Comparison of ENCODE assay signal across 13 mouse cellular contexts in genomic region chr11:4436631-4437030, GRCm38 (mm10). TPM values are rescaled to one million over a fixed set of nuclear protein-coding genes. Genes with fewer than 3 reads are reported as not detected.
DNase-seq lines count a peak whose midpoint lies in the region; ATAC-seq and TF ChIP-seq lines count a peak whose summit lies in the region.
"Had no signal": no experiment of that assay in that cellular context is flagged by ENCODE, and none has a peak within 500 bp of the region (broad histone marks: within the 10 kb centered on the region; RNA-seq: fewer than 3 reads in every experiment).

No protein-coding gene starts in this region.

- H3K4me1 ChIP-seq in heart, adult 2 months (ENCODE audit: control insufficient read depth, insufficient read depth, low read length), result no peaks in the 10 kb centered on the region
- H3K4me1 ChIP-seq in liver, adult 2 months (ENCODE audit: control insufficient read depth, insufficient read depth, low read length), result no peaks in the 10 kb centered on the region
- H3K4me1 ChIP-seq in liver, embryonic 12.5 days, result peaks cover 7% of the 10 kb centered on the region
- H3K4me1 ChIP-seq in CH12.LX (ENCODE audit: control insufficient read depth in 1 of 2, insufficient read depth in 2 of 2), result peaks cover 7 to 24% of the 10 kb centered on the region in 2 experiments; a peak in 3 of 4 replicates

- H3K79me2 ChIP-seq in heart, adult 2 months (replicated peaks; ENCODE audit: control insufficient read depth, insufficient read depth, low read length), result no peaks in the 10 kb centered on the region
- H3K79me2 ChIP-seq in liver, adult 2 months (ENCODE audit: control insufficient read depth, insufficient read depth, low read length), result no peaks in the 10 kb centered on the region
- no peaks in the 10 kb centered on the region for H3K79me2 ChIP-seq in CH12.LX (replicated peaks; ENCODE audit: control insufficient read depth, extremely low read depth, insufficient read depth, poor library complexity, severe bottlenecking)

- no peaks in the 10 kb centered on the region for H3K9me3 ChIP-seq in liver, embryonic 12.5 days (replicated peaks)
- H3K9me3 ChIP-seq in CH12.LX (replicated peaks; ENCODE audit: low read length), result no peaks in the 10 kb centered on the region
- H3K9me3 ChIP-seq: heart, embryonic 13.5 days; liver, embryonic 13.5 days had no signal

- 73% methylated on average over 3 of the region's 3 CpGs for WGBS in heart, adult 2 months
- 80% methylated on average over 3 of the region's 3 CpGs for WGBS in liver, adult 2 months
- 77% methylated on average over 3 of the region's 3 CpGs for WGBS in liver, embryonic 12.5 days (ENCODE audit: insufficient replicate concordance)

- in situ Hi-C loops in CH12.LX (cut with MboI; ENCODE audit: low pct_ligation_motif_present, low pct_unique_long_range_greater_than_20kb, low sequenced_read_pairs), result loop anchor here (25.0 kb wide), 1 partner anchor 401 kb away; the partner anchor contains the start of gene Nf2

- no peak overlapping the region for H3K9ac ChIP-seq in heart, adult 2 months (ENCODE audit: low read depth, low read length)
- no peak overlapping the region for H3K9ac ChIP-seq in liver, adult 2 months (ENCODE audit: low read depth, low read length)
- no peak overlapping the region for H3K9ac ChIP-seq in liver, embryonic 12.5 days
- no peak overlapping the region for H3K9ac ChIP-seq in CH12.LX (ENCODE audit: insufficient read depth, low read depth)
- H3K9ac ChIP-seq: heart, embryonic 13.5 days; liver, embryonic 13.5 days had no signal

- DNase-seq in heart, adult 2 months, result no peak
- DNase-seq in heart, postnatal 4 days, result no peak
- DNase-seq in liver, adult 2 months (ENCODE audit: extremely low read depth, low read depth, low spot score), result peak; percentile 57
- DNase-seq in CH12.LX (ENCODE audit: extremely low read depth), result peak; percentile 57
- peak; percentile 40 for DNase-seq in lung, postnatal 36 days
- DNase-seq in frontal cortex, postnatal 14 days (ENCODE audit: low spot score in 2 of 2), result no peak
- DNase-seq in ovary, adult 18-20 months (ENCODE audit: low spot score), result no peak
- DNase-seq: adrenal gland, postnatal 25 days; liver, embryonic 13.5 days; thymus, postnatal 25 days had no signal

- intact Hi-C loops in heart, adult 2 months (cut with DNase I), result loop anchor here (1.0 to 10.0 kb wide), 3 partner anchors 336 to 431 kb away; no protein-coding TSS in a partner anchor

- TF ChIP-seq EP300 in heart, adult 2 months (IDR thresholded peaks at IDR 0.05; ENCODE audit: insufficient read depth, low read depth, low read length), result no peak
- no peak for TF ChIP-seq EP300 in CH12.LX (IDR thresholded peaks at IDR 0.05; ENCODE audit: low read length)

- H3K36me3 ChIP-seq in heart, adult 2 months (ENCODE audit: control insufficient read depth, insufficient read depth, low read length), result no peaks in the 10 kb centered on the region
- H3K36me3 ChIP-seq in liver, adult 2 months (ENCODE audit: control insufficient read depth, insufficient read depth, low read length), result no peaks in the 10 kb centered on the region
- no peaks in the 10 kb centered on the region for H3K36me3 ChIP-seq in liver, embryonic 12.5 days
- no peaks in the 10 kb centered on the region for H3K36me3 ChIP-seq in CH12.LX (replicated peaks in 1 of 2; ENCODE audit: control insufficient read depth in 1 of 2, insufficient read depth in 1 of 2, low read length in 1 of 2)
- H3K36me3 ChIP-seq: heart, embryonic 13.5 days; liver, embryonic 13.5 days had no signal

- H3K27me3 ChIP-seq in heart, adult 2 months (ENCODE audit: control insufficient read depth, insufficient read depth, low read length), result no peaks in the 10 kb centered on the region
- no peaks in the 10 kb centered on the region for H3K27me3 ChIP-seq in liver, adult 2 months (ENCODE audit: control insufficient read depth, insufficient read depth, low read length)
- no peaks in the 10 kb centered on the region for H3K27me3 ChIP-seq in liver, embryonic 12.5 days (replicated peaks)
- no peaks in the 10 kb centered on the region for H3K27me3 ChIP-seq in CH12.LX (replicated peaks)
- H3K27me3 ChIP-seq: heart, embryonic 13.5 days; liver, embryonic 13.5 days had no signal

- peak; percentile 81 for TF ChIP-seq CTCF in heart, adult 2 months (IDR thresholded peaks at IDR 0.05)
- TF ChIP-seq CTCF in liver, adult 2 months (IDR thresholded peaks at IDR 0.05; ENCODE audit: low read depth, low read length), result no peak
- peak in 1 of 2 experiments; percentile 99; a peak in 2 of 4 replicates for TF ChIP-seq CTCF in CH12.LX (conservative IDR thresholded peaks at IDR 0.05 in 1 of 2, IDR thresholded peaks at IDR 0.05 in 1 of 2; ENCODE audit: low read depth in 2 of 2, low read length in 2 of 2)

- dilution Hi-C loops in CH12.LX (cut with MboI; ENCODE audit: extremely low pct_ligation_motif_present, extremely low pct_unique_long_range_greater_than_20kb, low sequenced_read_pairs), result no loop called here

- TF ChIP-seq POLR2A in heart, adult 2 months (IDR thresholded peaks at IDR 0.05; ENCODE audit: insufficient read depth, low read depth, low read length), result no peak
- TF ChIP-seq POLR2A in liver, adult 2 months (IDR thresholded peaks at IDR 0.05; ENCODE audit: extremely low read depth, insufficient read depth, low read length), result no peak
- TF ChIP-seq POLR2A in CH12.LX (IDR thresholded peaks at IDR 0.05; ENCODE audit: low read depth, low read length), result no peak

- peak; percentile 99 for TF ChIP-seq RAD21 in CH12.LX (IDR thresholded peaks at IDR 0.05; ENCODE audit: low read depth, low read length)

- H3K4me2 ChIP-seq in liver, embryonic 12.5 days, result no peak overlapping the region
- no peak overlapping the region for H3K4me2 ChIP-seq in CH12.LX (ENCODE audit: insufficient read depth, low read depth, poor library complexity, severe bottlenecking)
- H3K4me2 ChIP-seq: heart, embryonic 13.5 days; liver, embryonic 13.5 days had no signal

- H3K27ac ChIP-seq in heart, adult 2 months, result no peak overlapping the region
- no peak overlapping the region for H3K27ac ChIP-seq in liver, adult 2 months (replicated peaks; ENCODE audit: insufficient read depth, low read depth, low read length)
- H3K27ac ChIP-seq in liver, embryonic 12.5 days, result no peak overlapping the region
- no peak overlapping the region for H3K27ac ChIP-seq in CH12.LX (ENCODE audit: insufficient read depth, low read depth)
- H3K27ac ChIP-seq: heart, embryonic 13.5 days; liver, embryonic 13.5 days had no signal

- ATAC-seq in liver, embryonic 12.5 days, result no peak
- ATAC-seq: forebrain, embryonic 16.5 days had no signal

- H3K4me3 ChIP-seq in heart, adult 2 months, result no peak overlapping the region
- H3K4me3 ChIP-seq in liver, adult 2 months (ENCODE audit: insufficient read depth, low read depth, low read length), result no peak overlapping the region
- no peak overlapping the region for H3K4me3 ChIP-seq in liver, embryonic 12.5 days
- no peak overlapping the region for H3K4me3 ChIP-seq in CH12.LX (replicated peaks in 1 of 3; ENCODE audit: low read depth in 2 of 3, low read length in 2 of 3, poor library complexity in 1 of 3)
- H3K4me3 ChIP-seq: heart, embryonic 13.5 days; liver, embryonic 13.5 days had no signal

TF ChIP-seq in CH12.LX, 34 proteins besides CTCF, POLR2A, EP300 and RAD21:
- TF ChIP-seq IRF4 (IDR thresholded peaks at IDR 0.05; ENCODE audit: low read depth, low read length) (0 out of 2 replicates have a peak, but pooled peaks have one; percentile 13), ZC3H11A (IDR thresholded peaks at IDR 0.05; ENCODE audit: low read depth, low read length) (peak; percentile 93), CHD1 (IDR thresholded peaks at IDR 0.05; ENCODE audit: low read depth, low read length) (no peak), ZNF384 (IDR thresholded peaks at IDR 0.05; ENCODE audit: low read depth, low read length) (peak; percentile 20; the same call in 1 of the 2 replicates), SMC3 (IDR thresholded peaks at IDR 0.05; ENCODE audit: low read depth, low read length) (peak; percentile 89), JUND (conservative IDR thresholded peaks at IDR 0.05; ENCODE audit: low read depth, low read length) (0 out of 2 replicates have a peak, but pooled peaks have one; percentile 33), KAT2A (IDR thresholded peaks at IDR 0.05; ENCODE audit: insufficient replicate concordance, low read length) (0 out of 2 replicates have a peak, but pooled peaks have one; percentile 12), HCFC1 (IDR thresholded peaks at IDR 0.05; ENCODE audit: low read depth, low read length) (no peak)

RNA-seq across cellular contexts. Expression of gene Hormad2, which starts 4.3 kb away (rescaled TPM):
- under 1 TPM in 1 of 2 experiments, not detected in 1; 0.18 TPM for total RNA-seq in heart, adult 2 months (2021)
- polyA plus RNA-seq in heart, adult 2 months (2012; rRNA removed), result not detected in 2 replicates
- under 1 TPM; 0.29 to 0.52 TPM for total RNA-seq in heart, postnatal 4 days (2021)
- total RNA-seq in liver, adult 2 months (2014; rRNA removed), result 0.07 and 1.0 TPM in 2 replicates
- polyA plus RNA-seq in liver, adult 2 months (2012; rRNA removed), result 0.12 and 0.31 TPM in 2 replicates
- 0.67 and 0.77 TPM in 2 replicates for polyA plus RNA-seq in liver, embryonic 12.5 days (2016; fragmentation: Nextera tagmentation; extraction: Ambion mirVana)
- not detected in 2 replicates for total RNA-seq in CH12.LX (2012; rRNA removed)
- not detected in 2 replicates for total RNA-seq in CH12.LX (2014; rRNA removed)
- polyA plus RNA-seq in CH12.LX (2012; ENCODE audit: insufficient read length, low read depth), result not detected in 2 replicates

Comparison
In these comparisons a context has a peak if more than half of its experiments do, and no peak if none do; other contexts are left out.
1. DNase-seq: peak in liver, adult 2 months (single experiment), CH12.LX (single experiment) and lung, postnatal 36 days (single experiment); none in heart, adult 2 months (0 of 2), heart, postnatal 4 days (single experiment), frontal cortex, postnatal 14 days (0 of 2) and ovary, adult 18-20 months (single experiment).